Mouse (Mus musculus): ENCODE data around the gene Atp11a. TPM values are rescaled to one million over a fixed set of nuclear protein-coding genes. Genes with fewer than 3 reads are reported as not detected.

Gene Atp11a
- polyA plus RNA-seq, 1 experiment from 2014 or later = 13.6 TPM

DNA sequence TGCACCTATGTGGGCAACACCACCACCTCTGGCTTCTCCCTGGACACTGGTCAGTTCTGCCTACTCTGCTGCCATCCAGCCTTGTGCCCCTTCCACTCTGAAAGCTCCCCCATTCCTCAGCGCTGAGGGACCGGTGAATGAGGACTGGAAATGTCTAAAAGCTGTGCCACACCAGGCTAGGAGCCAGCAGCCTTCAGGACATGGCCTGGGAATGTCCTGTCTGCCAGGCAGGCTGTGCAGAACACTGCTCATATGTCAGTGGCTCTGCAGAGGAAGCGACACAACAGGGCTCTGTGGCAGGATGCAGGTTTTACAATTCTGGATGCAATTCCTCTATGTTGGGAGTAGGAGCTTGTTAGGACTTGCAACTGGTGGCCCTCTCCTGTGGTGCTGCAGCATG is 106.2 kb downstream of the Atp11a start:
- Histone ChIP-seq H3K27ac (replicated peaks; ENCODE audit: low read depth, low read length) (no peak overlapping the region), H3K4me2 (ENCODE audit: low read length) (no peak overlapping the region), H3K4me1 (ENCODE audit: control insufficient read depth, insufficient read depth, low read length) (no peaks in the 10 kb centered on the region), H3K9me3 (ENCODE audit: control insufficient read depth, low read length) (no peaks in the 10 kb centered on the region), H3K27me3 (ENCODE audit: control insufficient read depth, insufficient read depth, low read length) (no peaks in the 10 kb centered on the region), H3K4me3 (replicated peaks; ENCODE audit: low read depth, low read length) (no peak overlapping the region), H3K9ac (replicated peaks; ENCODE audit: low read length) (no peak overlapping the region), H3K36me3 (ENCODE audit: control insufficient read depth, insufficient read depth, low read length) (peaks cover 51% of the 10 kb centered on the region)
- DNase-seq = no peak
- 93% methylated on average over 3 of the region's 3 CpGs for WGBS
- ATAC-seq (ENCODE audit: low FRiP score, low TSS enrichment) = no peak

DNA sequence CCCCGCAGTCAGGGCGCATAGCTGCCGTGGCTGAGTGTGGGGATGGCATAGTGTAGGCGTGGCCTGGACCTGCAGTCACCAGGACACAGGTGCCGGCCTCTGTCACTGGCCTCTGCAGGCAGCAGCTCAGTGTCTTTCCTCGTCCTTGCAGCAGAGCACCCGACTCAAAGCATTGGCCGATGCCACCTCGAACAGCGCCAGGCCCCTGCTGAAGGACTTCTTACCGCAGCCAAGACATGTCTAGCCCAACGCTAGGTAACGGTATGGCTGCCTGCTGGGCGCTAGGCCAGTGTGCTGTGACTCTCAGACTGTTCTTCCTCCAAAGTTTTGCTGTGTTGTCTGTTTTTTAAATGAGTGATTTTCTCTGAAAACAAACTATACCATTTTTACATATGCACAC is 106.8 kb downstream of the Atp11a start:
- Histone ChIP-seq H3K27ac (replicated peaks; ENCODE audit: low read depth, low read length) (no peak overlapping the region), H3K9ac (replicated peaks; ENCODE audit: low read length) (no peak overlapping the region), H3K36me3 (ENCODE audit: control insufficient read depth, insufficient read depth, low read length) (peaks cover 48% of the 10 kb centered on the region), H3K4me2 (ENCODE audit: low read length) (no peak overlapping the region), H3K27me3 (ENCODE audit: control insufficient read depth, insufficient read depth, low read length) (no peaks in the 10 kb centered on the region), H3K9me3 (ENCODE audit: control insufficient read depth, low read length) (no peaks in the 10 kb centered on the region), H3K4me1 (ENCODE audit: control insufficient read depth, insufficient read depth, low read length) (no peaks in the 10 kb centered on the region), H3K4me3 (replicated peaks; ENCODE audit: low read depth, low read length) (no peak overlapping the region)
- ATAC-seq (ENCODE audit: low FRiP score, low TSS enrichment) = no peak
- WGBS = 82% methylated on average over 14 of the region's 14 CpGs
- DNase-seq = no peak

- Histone ChIP-seq H3K4me3 (replicated peaks; ENCODE audit: low read depth, low read length) (no peak overlapping the region), H3K9me3 (ENCODE audit: control insufficient read depth, low read length) (no peaks in the 10 kb centered on the region), H3K36me3 (ENCODE audit: control insufficient read depth, insufficient read depth, low read length) (peaks cover 36% of the 10 kb centered on the region), H3K27me3 (ENCODE audit: control insufficient read depth, insufficient read depth, low read length) (no peaks in the 10 kb centered on the region), H3K4me1 (ENCODE audit: control insufficient read depth, insufficient read depth, low read length) (0 out of 2 replicates have a peak, but pooled peaks cover 1% of the 10 kb centered on the region), H3K27ac (replicated peaks; ENCODE audit: low read depth, low read length) (no peak overlapping the region), H3K4me2 (ENCODE audit: low read length) (no peak overlapping the region), H3K9ac (replicated peaks; ENCODE audit: low read length) (no peak overlapping the region)
- WGBS = 57% methylated on average over 6 of the region's 6 CpGs
- no peak for ATAC-seq (ENCODE audit: low FRiP score, low TSS enrichment)
- DNase-seq = no peak
Observed at GRCm38 (mm10) chr8:12865790-12866189, 109.0 kb downstream of the Atp11a start.

GRCm38 (mm10) chr8:12869661-12870060 is 112.8 kb downstream of the Atp11a start:
- H3K36me3 ChIP-seq (ENCODE audit: control insufficient read depth, insufficient read depth, low read length) = 0 out of 2 replicates have a peak, but pooled peaks cover 6% of the 10 kb centered on the region
- H3K4me1 ChIP-seq (ENCODE audit: control insufficient read depth, insufficient read depth, low read length) = peaks cover 25% of the 10 kb centered on the region
- ATAC-seq (ENCODE audit: low FRiP score, low TSS enrichment) = no peak
- peak; percentile 38 for DNase-seq
- no peak overlapping the region for H3K4me2 ChIP-seq (ENCODE audit: low read length)
- H3K27ac ChIP-seq (replicated peaks; ENCODE audit: low read depth, low read length) = no peak overlapping the region
- WGBS = 79% methylated on average over 3 of the region's 3 CpGs
- H3K9ac ChIP-seq (replicated peaks; ENCODE audit: low read length) = no peak overlapping the region
- H3K27me3 ChIP-seq (ENCODE audit: control insufficient read depth, insufficient read depth, low read length) = no peaks in the 10 kb centered on the region
- H3K9me3 ChIP-seq (ENCODE audit: control insufficient read depth, low read length) = no peaks in the 10 kb centered on the region
- no peak overlapping the region for H3K4me3 ChIP-seq (replicated peaks; ENCODE audit: low read depth, low read length)

- H3K4me2 ChIP-seq (ENCODE audit: low read length) = no peak overlapping the region
- H3K9me3 ChIP-seq (ENCODE audit: control insufficient read depth, low read length) = no peaks in the 10 kb centered on the region
- WGBS = 79% methylated on average over 5 of the region's 5 CpGs
- no peak for DNase-seq
- H3K27ac ChIP-seq (replicated peaks; ENCODE audit: low read depth, low read length) = peak overlapping the region; percentile 80
- 0 out of 2 replicates have a peak, but pooled peaks cover under 1% of the 10 kb centered on the region for H3K36me3 ChIP-seq (ENCODE audit: control insufficient read depth, insufficient read depth, low read length)
- H3K4me3 ChIP-seq (replicated peaks; ENCODE audit: low read depth, low read length) = no peak overlapping the region
- ATAC-seq (ENCODE audit: low FRiP score, low TSS enrichment) = no peak
- no peaks in the 10 kb centered on the region for H3K27me3 ChIP-seq (ENCODE audit: control insufficient read depth, insufficient read depth, low read length)
- no peak overlapping the region for H3K9ac ChIP-seq (replicated peaks; ENCODE audit: low read length)
- H3K4me1 ChIP-seq (ENCODE audit: control insufficient read depth, insufficient read depth, low read length) = peaks cover 28% of the 10 kb centered on the region
Observed at GRCm38 (mm10) chr8:12870656-12871055, 113.8 kb downstream of the Atp11a start.

GRCm38 (mm10) chr8:12871461-12871860 is 114.6 kb downstream of the Atp11a start:
- H3K9me3 ChIP-seq (ENCODE audit: control insufficient read depth, low read length) = no peaks in the 10 kb centered on the region
- peak overlapping the region; percentile 80 for H3K27ac ChIP-seq (replicated peaks; ENCODE audit: low read depth, low read length)
- ATAC-seq (ENCODE audit: low FRiP score, low TSS enrichment) (peak; percentile 68), DNase-seq (peak; percentile 75)
- peak overlapping the region; percentile 29; the same call in 1 of the 2 replicates for H3K9ac ChIP-seq (replicated peaks; ENCODE audit: low read length)
- 1% methylated on average over 5 of the region's 5 CpGs for WGBS
- peak overlapping the region; percentile 19 for H3K4me2 ChIP-seq (ENCODE audit: low read length)
- peaks cover 33% of the 10 kb centered on the region for H3K4me1 ChIP-seq (ENCODE audit: control insufficient read depth, insufficient read depth, low read length)
- no peaks in the 10 kb centered on the region for H3K27me3 ChIP-seq (ENCODE audit: control insufficient read depth, insufficient read depth, low read length)
- H3K36me3 ChIP-seq (ENCODE audit: control insufficient read depth, insufficient read depth, low read length) = no peaks in the 10 kb centered on the region
- no peak overlapping the region for H3K4me3 ChIP-seq (replicated peaks; ENCODE audit: low read depth, low read length)

GRCm38 (mm10) chr8:12872983-12873356 is 116.2 kb downstream of the Atp11a start:
- no peak for ATAC-seq (ENCODE audit: low FRiP score, low TSS enrichment)
- no peaks in the 10 kb centered on the region for H3K9me3 ChIP-seq (ENCODE audit: control insufficient read depth, low read length)
- H3K36me3 ChIP-seq (ENCODE audit: control insufficient read depth, insufficient read depth, low read length) = no peaks in the 10 kb centered on the region
- WGBS = 2% methylated on average over 8 of the region's 9 CpGs
- peak overlapping the region; percentile 75 for H3K4me2 ChIP-seq (ENCODE audit: low read length)
- peak overlapping the region; percentile 63; the same call in 1 of the 2 replicates for H3K27ac ChIP-seq (replicated peaks; ENCODE audit: low read depth, low read length)
- peak overlapping the region; percentile 58 for H3K4me3 ChIP-seq (replicated peaks; ENCODE audit: low read depth, low read length)
- no peaks in the 10 kb centered on the region for H3K27me3 ChIP-seq (ENCODE audit: control insufficient read depth, insufficient read depth, low read length)
- DNase-seq = no peak
- peaks cover 36% of the 10 kb centered on the region for H3K4me1 ChIP-seq (ENCODE audit: control insufficient read depth, insufficient read depth, low read length)
- H3K9ac ChIP-seq (replicated peaks; ENCODE audit: low read length) = peak overlapping the region; percentile 71; the same call in 1 of the 2 replicates

DNA sequence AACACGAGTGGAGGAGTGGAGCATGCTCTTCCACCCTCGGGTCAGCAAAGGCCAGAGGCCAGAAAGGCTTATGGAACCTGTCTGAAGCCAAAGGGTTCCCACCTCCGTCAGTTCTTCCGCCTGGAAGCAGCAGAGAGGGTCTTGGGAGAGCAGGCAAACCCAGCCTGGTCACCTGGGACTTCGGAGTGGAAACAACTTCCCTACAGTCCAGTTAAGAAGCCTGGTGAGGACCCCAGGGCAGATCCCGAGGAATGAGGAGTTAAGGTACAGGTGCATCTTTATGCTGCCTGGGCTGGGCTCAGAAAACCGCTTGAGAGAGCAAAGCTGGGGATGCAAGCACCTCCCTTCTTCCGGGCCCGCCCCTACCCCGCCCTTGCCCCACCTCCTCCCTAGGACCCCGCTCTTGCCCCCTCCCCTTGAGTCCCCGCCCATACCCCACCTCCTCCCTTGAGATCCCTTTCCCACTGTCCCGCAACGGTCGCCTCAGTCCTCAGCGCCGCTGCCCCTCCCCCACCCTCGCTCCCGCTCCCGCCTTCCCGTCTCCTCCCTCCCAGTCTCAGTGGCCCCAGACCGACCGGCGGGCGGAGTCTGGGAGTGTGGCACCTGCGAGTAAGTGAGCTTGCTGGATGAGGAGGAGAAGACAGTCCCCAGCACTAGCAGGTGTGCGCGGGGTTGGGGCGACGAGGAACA is 116.7 kb downstream of the Atp11a start, which contains the start of gene Mcf2l:
TSS of gene Mcf2l (plus strand) at position 450 of the 690 bp plus-strand sequence.
- Histone ChIP-seq H3K4me3 (replicated peaks; ENCODE audit: low read depth, low read length) (peak within 1 kb of the TSS; percentile 58), H3K27me3 (ENCODE audit: control insufficient read depth, insufficient read depth, low read length) (no peaks in the 10 kb centered on the region), H3K4me1 (ENCODE audit: control insufficient read depth, insufficient read depth, low read length) (peaks cover 36% of the 10 kb centered on the region), H3K9me3 (ENCODE audit: control insufficient read depth, low read length) (no peaks in the 10 kb centered on the region), H3K27ac (replicated peaks; ENCODE audit: low read depth, low read length) (peak within 1 kb of the TSS; percentile 63), H3K4me2 (ENCODE audit: low read length) (peak within 1 kb of the TSS; percentile 75), H3K36me3 (ENCODE audit: control insufficient read depth, insufficient read depth, low read length) (no peaks in the 10 kb centered on the region), H3K9ac (replicated peaks; ENCODE audit: low read length) (peak within 1 kb of the TSS; percentile 71)
- DNase-seq (peak; percentile 87), ATAC-seq (ENCODE audit: low FRiP score, low TSS enrichment) (peak; percentile 58)
- WGBS = 2% methylated on average over 30 of the region's 30 CpGs

Measured in midbrain, embryonic 14.5 days (tissue).